Mouse (Mus musculus): ENCODE data around the gene Ptch1.

- TF ChIP-seq MAFK (IDR thresholded peaks at IDR 0.05; ENCODE audit: insufficient read depth, low read depth, low read length): no peak
- no peak for TF ChIP-seq ZNF384 (IDR thresholded peaks at IDR 0.05; ENCODE audit: low read depth, low read length)
- TF ChIP-seq ZC3H11A (IDR thresholded peaks at IDR 0.05; ENCODE audit: borderline replicate concordance, low read depth, low read length): no peak
- TF ChIP-seq HCFC1 (IDR thresholded peaks at IDR 0.05; ENCODE audit: borderline replicate concordance, insufficient read depth, low read length): no peak
These were observed 58.5 kb downstream of the Ptch1 start for GRCm38 (mm10) chr13:63514931-63515360.
